Mouse (Mus musculus): ENCODE measurements around the gene D630023F18Rik.

DNA sequence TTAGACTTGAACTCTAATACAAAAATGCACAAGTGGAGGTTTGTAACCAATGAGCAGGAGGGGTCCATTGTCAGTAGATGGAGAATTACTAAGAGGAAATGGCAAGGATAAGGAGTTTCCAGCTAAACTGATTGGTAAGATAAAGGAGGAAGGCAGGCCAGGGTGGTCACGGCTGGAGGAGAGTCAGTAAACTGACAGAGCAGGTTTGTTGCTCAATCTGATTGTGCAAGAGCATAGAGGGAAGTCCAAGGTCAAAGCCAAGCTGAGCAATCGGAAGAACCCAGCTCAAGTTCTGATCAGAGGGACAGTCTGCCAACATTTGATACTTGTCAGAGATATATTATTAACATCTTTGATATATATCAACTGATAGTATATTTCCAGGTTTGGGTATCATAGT lies 32.6 kb downstream of the D630023F18Rik start:
- TF ChIP-seq CTCF (IDR thresholded peaks at IDR 0.05; ENCODE audit: extremely low read depth, insufficient read depth, low read length) (no peak), POLR2A (IDR thresholded peaks at IDR 0.05; ENCODE audit: extremely low read depth, insufficient read depth, low read length) (no peak)

Data from cortical plate, adult 2 months (tissue).